Mouse (Mus musculus) ovary, adult 18-20 months (tissue): ENCODE data around the gene Tbc1d7.

Source experiments
- DNase-seq: peaks from one replicate; pipeline ENCODE4 v3.0.0; 2022; ENCODE audit warnings: low spot score, mixed read lengths

The Tbc1d7 gene

GRCm38 (mm10) chr13:43193932-43194331, 22.6 kb upstream of the Tbc1d7 start:
- DNase-seq, result no peak

DNA sequence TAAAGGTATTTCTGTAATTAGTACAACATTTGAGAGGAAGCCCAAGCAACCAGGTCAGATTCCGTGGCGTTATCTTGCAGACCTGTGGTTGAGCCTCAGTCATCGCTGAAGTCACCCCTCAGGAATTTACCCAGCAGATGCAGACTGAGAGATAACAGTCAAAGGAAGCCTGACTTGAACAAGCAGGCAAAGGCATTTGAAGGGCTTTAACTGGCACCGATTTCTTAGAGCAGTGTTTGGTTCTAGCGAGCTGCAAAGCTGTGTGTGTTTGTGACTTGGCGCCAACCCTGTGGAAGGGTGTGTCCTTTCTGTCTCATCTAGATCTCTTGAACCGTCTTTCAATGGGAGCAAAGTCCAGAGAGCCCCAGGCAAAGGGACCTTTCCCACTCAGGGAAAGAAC, 22.0 kb upstream of the Tbc1d7 start:
- DNase-seq, result no peak

GRCm38 (mm10) chr13:43191741-43192192, 20.5 kb upstream of the Tbc1d7 start:
- DNase-seq, result peak; percentile 53

- no peak for DNase-seq
Observed at GRCm38 (mm10) chr13:43191290-43191689, 20.0 kb upstream of the Tbc1d7 start.

DNA sequence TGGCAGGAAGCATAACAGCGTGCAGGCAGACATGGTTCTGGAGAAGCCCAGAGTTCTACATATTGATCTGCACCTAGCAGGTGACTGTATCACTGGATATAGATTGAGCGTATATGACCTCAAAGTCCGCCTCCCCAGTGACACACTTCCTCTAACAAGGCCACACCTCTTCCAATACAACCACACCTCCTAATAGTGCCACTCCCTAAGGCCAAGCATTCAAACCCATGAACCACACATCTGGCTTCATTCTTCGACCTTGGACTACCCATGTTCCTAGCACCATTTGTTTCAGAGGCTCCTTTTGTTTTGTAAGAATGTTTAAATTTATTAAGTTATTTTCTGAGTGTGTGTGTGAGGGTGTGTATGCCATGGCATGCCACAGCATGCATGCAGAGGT, 16.4 kb upstream of the Tbc1d7 start:
- DNase-seq, result no peak

GRCm38 (mm10) chr13:43183248-43184055, 12.2 kb upstream of the Tbc1d7 start:
- DNase-seq, result no peak

GRCm38 (mm10) chr13:43182465-43183201, 11.3 kb upstream of the Tbc1d7 start:
- peak; percentile 43 for DNase-seq

DNA sequence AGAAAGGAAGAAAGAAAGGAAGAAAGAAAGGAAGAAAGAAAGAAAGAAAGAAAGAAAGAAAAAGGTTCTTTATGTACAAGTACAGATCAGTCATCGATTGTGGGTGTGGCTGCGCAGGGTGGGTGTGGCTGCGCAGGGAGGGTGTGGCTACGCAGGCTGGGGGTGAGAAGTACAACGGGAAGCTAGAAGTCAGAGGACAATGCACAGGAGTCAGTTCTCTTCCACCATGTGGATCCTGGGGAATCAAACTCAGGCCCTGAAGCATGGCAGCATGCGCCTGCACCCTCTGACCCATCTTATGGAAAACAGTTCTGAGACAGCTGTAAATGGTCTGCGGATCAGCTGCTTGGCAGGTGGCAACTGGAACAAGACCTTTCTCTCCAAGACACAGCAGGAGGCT, 9.8 kb upstream of the Tbc1d7 start:
- DNase-seq, result no peak

DNA sequence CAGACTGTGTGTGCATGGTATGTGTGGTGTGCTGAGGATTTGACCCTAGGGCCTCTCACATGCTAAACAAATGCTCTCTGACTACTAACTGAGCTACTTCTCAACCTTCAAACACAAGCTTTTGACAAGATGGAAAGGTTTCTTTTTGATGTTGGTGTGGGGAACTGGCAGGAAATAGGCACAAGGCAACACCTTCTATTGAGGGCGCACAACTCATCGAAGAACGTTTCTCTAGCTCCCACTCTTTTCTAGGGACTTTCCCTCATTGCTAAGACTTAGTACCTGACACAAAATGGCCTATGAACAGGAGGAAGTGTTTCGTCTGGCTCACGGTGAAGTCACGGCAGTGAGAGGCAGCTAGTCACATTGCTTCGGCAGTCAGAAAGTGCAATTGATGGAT, 6.0 kb upstream of the Tbc1d7 start:
- DNase-seq, result no peak

DNA sequence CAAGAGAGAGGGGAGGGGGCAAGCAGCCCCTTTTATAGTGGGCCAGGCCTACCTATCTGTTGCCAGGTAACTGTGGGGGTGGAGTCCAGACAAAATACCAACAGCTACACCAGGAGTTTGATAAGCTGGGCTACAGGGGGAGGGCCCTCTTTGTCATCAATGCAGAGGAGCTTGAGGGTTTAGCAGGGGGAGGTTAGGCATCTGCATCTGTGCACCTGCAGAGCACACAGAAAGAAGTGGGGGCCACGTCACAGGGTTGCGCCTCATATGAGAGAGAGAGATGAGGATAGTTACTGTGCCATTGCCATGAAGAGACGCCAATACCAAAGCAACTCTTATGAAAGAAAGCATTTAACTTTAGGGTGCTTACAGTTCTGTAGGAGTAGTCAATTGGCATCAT, 5.4 kb upstream of the Tbc1d7 start:
- DNase-seq, result no peak

GRCm38 (mm10) chr13:43173262-43173661, 2.0 kb upstream of the Tbc1d7 start:
- DNase-seq, result peak; percentile 33

- no peak for DNase-seq
Observed at GRCm38 (mm10) chr13:43172036-43172713, 874 bp upstream of the Tbc1d7 start.

DNA sequence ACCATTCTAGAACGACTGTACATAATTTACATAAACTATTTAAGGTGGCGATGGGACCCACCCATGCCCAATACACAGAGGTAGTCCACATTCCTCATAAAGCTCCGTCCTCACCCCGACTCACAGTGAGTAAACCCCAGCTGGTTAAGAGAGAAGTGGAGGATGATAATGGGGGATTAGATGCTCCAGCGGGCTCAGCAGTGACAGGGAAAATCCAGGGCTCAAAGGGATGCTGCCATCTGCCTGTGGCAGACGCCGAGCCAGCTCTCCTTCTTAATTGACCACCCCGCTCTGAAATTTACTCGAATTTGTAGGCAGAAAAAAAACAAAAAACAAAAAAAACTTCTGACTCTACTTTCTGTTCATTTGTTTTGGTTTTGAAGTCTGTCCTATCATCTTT, 3.6 kb downstream of the Tbc1d7 start:
- no peak for DNase-seq

GRCm38 (mm10) chr13:43159429-43159828, 11.9 kb downstream of the Tbc1d7 start:
- no peak for DNase-seq

GRCm38 (mm10) chr13:43158281-43158680, 13.0 kb downstream of the Tbc1d7 start:
- DNase-seq, result no peak

- DNase-seq, result no peak
Observed at GRCm38 (mm10) chr13:43157370-43157769, 13.9 kb downstream of the Tbc1d7 start.

DNA sequence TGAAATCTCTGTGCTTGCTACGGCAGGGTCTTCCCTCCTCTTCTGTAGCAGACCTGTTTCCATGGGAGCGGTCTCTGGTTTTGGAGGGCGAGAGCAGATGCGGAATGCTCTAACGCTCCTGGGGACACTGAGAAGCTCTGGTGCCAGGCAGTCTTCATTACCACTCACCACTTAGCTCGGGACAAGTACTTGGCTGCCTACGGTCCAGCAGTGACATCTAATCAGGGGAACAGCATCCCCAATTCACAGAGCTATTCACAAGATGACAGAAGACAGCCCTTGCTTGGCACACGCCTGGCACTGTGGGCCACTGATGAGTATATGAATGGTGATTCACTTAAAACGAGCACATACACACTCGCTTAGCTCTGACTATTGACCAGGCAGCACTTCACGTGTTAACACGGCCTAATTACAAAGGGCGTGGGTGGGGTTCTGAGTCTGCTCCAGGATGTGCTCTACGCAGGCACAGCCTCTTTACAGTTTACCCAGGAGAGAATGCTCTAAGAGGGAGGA, 19.2 kb downstream of the Tbc1d7 start:
- no peak for DNase-seq

DNA sequence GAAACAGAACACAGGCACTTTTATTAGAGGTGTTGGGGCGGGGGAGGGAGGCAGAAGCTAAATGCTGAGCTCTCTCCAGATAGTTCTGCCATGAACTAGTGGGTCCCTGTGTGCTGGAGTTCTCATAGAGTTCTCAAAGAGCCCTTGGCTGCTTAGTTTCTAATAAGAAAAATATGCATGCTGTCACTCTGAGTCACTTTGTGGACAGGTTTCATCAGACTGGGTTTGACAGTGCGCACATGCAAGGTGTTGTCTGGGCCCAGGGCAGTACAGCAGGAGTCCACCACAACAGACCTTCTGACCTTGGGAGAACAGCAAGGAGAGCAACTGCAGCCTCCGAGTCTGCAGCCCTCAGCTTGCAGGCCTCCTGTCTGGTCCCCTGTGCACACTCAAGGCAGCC, 21.6 kb downstream of the Tbc1d7 start:
- no peak for DNase-seq

DNA sequence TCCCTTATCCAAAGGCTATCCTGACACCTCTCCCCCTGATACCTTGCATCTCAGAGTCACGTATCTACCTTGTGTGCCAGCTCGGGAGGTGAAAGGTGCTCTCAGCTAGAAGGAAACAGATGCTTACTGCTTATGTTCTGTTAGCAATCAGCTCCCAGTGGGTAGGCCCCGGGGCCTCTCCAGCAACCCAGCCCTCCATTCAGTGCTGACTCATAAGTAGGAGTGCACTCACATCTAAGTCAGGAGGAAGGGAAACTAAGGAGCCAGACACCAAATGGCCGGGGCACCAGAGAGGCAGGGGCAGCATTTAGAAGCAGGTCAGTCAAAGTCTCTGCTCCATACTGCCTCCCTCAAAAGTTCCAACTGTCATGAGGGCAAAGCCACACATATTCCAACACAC, 22.6 kb downstream of the Tbc1d7 start:
- no peak for DNase-seq

DNA sequence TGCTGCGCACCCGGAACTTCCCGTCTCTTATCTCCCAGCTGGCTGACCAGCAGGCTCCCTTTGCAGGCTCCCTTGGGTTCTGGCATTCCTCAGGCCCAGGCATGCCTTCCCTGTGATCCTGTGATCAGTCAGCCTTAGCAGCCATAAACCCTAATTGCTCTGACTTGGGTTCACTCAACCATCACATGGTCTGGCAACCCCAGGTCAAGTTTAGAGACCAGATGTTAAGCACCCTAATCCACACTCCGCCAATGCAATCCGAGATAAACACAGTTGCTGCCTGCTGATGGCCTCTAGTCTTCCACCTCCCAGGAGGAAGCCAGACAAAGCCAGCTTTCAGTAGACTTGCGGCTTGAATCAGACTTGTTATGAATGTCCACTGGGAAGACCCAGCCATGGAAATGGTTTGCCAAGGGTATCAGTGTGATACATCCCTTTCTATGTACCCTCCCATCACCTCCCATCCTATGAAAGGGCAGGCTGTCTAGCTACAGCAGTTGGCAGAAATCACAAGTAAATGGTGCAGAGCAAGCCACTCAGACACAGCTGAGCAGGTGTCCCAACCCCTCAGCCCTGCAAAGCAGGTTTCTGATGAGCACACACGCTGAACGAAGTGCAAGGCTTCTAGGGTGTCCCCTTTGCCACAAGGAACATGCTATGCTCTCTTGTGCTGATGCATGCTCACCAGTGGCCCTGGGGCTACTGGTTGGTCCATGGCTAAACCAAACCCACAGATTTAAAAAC, 24.6 kb downstream of the Tbc1d7 start:
- no peak for DNase-seq

- no peak for DNase-seq
Observed at GRCm38 (mm10) chr13:43144720-43145418, 26.4 kb downstream of the Tbc1d7 start.
